Mouse (Mus musculus): ENCODE data around the gene Clec11a. TPM values are rescaled to one million over a fixed set of nuclear protein-coding genes. Genes with fewer than 3 reads are reported as not detected.
A peak's percentile ranks its signal among the peaks of the same experiment; 100 is the strongest.
"Not testable (repeated sequence)": the region's sequence is repeated elsewhere in the genome, so short reads cannot be mapped to it uniquely, and the experiment has no call there.

The Clec11a gene
- polyA plus RNA-seq, 1 experiment from 2014 or later: 2.1 TPM

DNA sequence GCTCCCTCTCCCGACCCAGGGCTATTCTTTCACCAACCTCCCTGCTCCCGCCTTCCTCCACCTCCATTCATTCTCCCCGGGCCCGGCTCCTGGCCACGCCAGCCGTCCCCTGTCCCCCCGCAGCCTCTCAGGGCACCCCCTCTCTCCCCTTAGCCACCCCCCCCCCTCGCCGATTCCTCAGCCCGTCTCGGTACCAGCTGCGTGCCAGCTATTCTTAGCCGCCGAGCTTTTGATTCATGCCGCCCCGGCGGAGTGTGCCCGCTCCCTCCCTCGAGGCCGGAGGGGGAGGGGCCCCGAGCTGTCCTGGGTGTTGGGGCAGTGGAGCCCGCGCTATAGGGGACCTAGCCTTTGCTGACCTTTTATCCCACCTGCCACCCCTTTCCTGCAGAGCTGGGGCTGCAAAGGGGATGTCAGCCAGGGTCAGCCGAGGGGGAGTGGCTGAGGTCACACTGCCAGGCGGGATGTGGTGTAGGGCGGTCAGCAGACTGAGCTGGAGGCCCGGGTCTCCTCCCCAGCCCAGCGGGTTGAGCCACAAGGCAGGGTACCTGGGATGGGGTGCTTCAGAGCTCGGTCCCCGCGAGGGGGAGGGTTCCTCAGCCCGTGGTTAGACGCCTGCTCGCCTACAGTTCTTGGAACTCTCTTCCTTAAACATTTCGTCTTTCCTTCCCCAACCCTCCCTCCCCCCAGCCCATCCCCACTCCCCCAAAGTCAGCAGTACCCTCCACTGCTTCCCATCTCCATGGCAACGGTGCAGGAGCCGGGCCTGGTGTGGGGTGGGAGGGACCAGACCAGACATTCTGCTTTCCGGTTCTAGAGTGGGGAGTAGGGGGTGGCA is 4.4 kb upstream of the Clec11a start:
- WGBS: under 1% methylated on average over 38 of the region's 38 CpGs
- Histone ChIP-seq H3K9me3 (no peaks in the 10 kb centered on the region), H3K4me1 (replicated peaks) (peaks cover 40% of the 10 kb centered on the region), H3K27me3 (ENCODE audit: insufficient read depth, poor library complexity, severe bottlenecking) (peaks cover 80% of the 10 kb centered on the region), H3K27ac (peak overlapping the region; percentile 88), H3K4me3 (peak overlapping the region; percentile 64), H3K36me3 (0 out of 2 replicates have a peak, but pooled peaks cover 12% of the 10 kb centered on the region)
- DNase-seq (ENCODE audit: low spot score): peak; percentile 59

DNA sequence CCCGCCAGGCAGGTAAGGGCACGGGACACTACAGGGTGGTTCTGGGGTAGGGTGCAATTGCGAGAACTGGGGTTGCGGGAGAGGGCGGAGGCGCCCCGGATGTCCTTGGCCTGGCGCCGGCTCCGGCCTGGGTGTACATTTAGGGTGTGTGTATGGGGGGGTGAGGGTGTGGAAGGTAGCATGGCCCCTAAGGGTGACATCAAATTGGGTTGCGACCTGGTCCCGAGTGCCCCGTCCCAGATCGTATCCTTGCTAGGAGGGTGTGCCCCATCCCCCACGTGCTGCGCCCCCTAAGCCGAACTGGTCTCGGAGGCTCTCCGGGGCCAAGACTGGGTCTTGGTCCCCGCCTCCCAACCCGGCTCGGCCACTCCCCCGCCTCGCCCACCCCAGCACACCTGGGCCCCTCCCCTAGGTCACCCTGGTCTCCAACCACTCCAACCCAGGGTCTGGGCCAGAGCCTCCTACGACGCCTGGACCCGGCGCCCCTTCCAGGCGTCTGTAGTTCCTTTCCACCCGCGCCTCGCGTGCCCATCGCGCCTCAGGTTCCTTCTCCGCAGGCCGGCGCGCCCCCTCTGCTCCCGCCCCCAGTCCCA is 3.7 kb upstream of the Clec11a start:
- 0% methylated on average over 40 of the region's 40 CpGs for WGBS
- Histone ChIP-seq H3K9me3 (no peaks in the 10 kb centered on the region), H3K4me1 (replicated peaks) (peaks cover 47% of the 10 kb centered on the region), H3K4me3 (peak overlapping the region; percentile 64), H3K36me3 (0 out of 2 replicates have a peak, but pooled peaks cover 12% of the 10 kb centered on the region), H3K27ac (peak overlapping the region; percentile 88), H3K27me3 (ENCODE audit: insufficient read depth, poor library complexity, severe bottlenecking) (peaks cover 84% of the 10 kb centered on the region)
- DNase-seq (ENCODE audit: low spot score): no peak

DNA sequence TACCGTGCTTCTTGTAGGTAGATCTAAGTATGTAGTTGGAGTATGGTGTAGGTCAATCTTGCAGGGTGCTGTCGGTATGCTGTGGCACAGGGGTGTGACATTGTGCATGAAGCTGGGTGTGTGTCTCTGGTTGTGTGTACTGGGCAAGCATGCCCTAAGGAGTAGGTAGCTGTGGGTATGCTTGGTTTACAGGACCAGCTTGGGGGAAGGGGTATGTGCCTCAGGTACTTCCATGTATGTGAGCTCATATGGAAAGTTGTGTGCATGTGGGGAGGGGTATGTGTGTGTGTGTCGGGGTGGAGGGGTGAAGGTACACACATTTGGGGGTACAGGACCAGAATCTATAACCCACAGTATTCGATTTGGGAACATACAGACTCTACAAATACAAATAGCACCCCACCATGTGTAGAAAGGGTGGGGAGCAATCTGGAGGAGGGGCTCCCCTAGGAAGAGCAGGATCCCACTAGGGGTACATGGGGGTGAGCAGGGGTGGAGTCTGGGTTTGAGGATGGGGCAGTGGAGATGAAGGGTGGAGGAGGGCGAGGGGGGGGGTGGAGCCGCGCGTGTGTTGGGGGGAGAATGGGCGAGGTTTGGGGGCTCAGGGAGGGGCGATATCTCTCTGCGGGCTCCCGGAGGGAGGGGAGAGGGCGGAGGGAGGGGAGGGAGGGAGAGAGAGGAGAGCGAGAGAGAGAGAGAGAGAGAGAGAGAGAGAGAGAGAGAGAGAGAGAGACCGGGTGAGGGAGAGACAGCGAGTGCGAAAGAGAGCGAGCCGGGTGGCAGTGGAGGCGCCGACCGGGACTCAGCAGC is 3.0 kb upstream of the Clec11a start, which contains the start of gene Shank1:
TSS of gene Shank1 (plus strand) at position 779 of the 810 bp plus-strand sequence.
- Histone ChIP-seq H3K9me3 (no peaks in the 10 kb centered on the region), H3K27ac (peak within 1 kb of the TSS; percentile 88), H3K36me3 (0 out of 2 replicates have a peak, but pooled peaks cover 12% of the 10 kb centered on the region), H3K4me3 (peak within 1 kb of the TSS; percentile 64), H3K4me1 (replicated peaks) (peaks cover 47% of the 10 kb centered on the region), H3K27me3 (ENCODE audit: insufficient read depth, poor library complexity, severe bottlenecking) (peaks cover 84% of the 10 kb centered on the region)
- DNase-seq (ENCODE audit: low spot score): peak; percentile 22
- 15% methylated on average over 22 of the region's 22 CpGs for WGBS

DNA sequence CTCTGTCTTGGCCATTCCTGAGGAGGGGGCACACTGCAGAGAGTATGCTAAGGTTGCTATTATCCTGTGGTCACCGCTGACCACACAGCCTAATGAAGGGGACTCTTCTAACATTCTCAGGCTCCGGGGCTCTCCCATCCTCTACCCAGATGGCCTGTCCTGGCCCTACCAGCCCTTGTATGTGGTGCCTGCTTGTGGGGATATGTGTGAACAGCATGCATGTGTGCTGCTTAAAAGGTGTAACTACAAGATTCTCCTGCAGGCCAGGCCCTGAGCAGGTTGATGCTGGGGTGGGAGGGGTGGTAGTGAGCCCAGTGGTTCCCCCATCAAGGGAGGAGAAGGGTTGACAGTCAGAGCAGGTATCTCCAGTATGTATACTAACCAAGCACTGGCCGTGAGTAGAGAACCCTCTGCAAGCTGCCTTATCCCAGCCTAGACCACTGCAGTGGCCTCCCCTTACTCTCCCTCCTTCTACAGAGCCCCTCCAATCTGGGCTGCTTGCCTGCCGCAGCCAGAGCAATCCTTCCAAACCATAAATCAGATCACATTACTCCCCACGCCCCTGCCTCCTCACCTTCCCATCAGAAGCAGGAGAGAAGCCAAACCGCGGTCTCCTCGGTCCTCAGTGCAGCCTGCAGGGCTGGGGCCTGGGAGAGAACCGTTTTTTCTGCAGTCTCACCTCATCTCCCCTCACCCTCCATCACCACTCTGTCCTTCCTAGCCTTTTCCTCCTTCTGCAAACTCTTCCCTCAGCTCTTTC is 739 bp upstream of the Clec11a start:
- Histone ChIP-seq H3K4me1 (replicated peaks) (peaks cover 55% of the 10 kb centered on the region), H3K27ac (no peak overlapping the region), H3K27me3 (ENCODE audit: insufficient read depth, poor library complexity, severe bottlenecking) (peaks cover 67% of the 10 kb centered on the region), H3K36me3 (0 out of 2 replicates have a peak, but pooled peaks cover under 1% of the 10 kb centered on the region), H3K4me3 (no peak overlapping the region), H3K9me3 (no peaks in the 10 kb centered on the region)
- WGBS: 50% methylated on average over 9 of the region's 9 CpGs
- DNase-seq (ENCODE audit: low spot score): no peak

DNA sequence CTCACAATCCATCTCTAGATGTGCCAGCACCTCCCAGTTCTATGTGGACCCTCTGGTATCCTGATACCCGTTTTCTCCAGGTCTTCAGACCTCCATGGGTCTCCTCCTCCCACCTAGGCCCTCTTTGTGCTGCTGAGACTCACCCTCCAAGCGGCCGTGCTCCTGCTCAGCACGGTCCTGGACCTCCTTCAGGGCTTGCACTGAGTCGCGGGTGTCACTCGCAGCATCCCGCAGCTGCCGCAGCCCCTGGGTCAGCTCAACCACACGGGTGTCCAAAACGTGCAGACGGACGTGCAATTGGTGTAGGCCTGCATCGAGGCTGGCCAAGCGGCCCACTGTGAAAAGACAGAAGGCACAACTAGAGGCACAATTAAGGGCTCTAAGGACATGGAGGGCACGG is 1.0 kb downstream of the Clec11a start:
- Histone ChIP-seq H3K4me1 (replicated peaks) (peaks cover 37% of the 10 kb centered on the region), H3K9me3 (no peaks in the 10 kb centered on the region), H3K36me3 (no peaks in the 10 kb centered on the region), H3K4me3 (peak overlapping the region; percentile 76), H3K27ac (peak overlapping the region; percentile 99), H3K27me3 (ENCODE audit: insufficient read depth, poor library complexity, severe bottlenecking) (peaks cover 50% of the 10 kb centered on the region)
- 10% methylated on average over 16 of the region's 16 CpGs for whole genome bisulfite sequencing
- DNase-seq (ENCODE audit: low spot score): no peak

DNA sequence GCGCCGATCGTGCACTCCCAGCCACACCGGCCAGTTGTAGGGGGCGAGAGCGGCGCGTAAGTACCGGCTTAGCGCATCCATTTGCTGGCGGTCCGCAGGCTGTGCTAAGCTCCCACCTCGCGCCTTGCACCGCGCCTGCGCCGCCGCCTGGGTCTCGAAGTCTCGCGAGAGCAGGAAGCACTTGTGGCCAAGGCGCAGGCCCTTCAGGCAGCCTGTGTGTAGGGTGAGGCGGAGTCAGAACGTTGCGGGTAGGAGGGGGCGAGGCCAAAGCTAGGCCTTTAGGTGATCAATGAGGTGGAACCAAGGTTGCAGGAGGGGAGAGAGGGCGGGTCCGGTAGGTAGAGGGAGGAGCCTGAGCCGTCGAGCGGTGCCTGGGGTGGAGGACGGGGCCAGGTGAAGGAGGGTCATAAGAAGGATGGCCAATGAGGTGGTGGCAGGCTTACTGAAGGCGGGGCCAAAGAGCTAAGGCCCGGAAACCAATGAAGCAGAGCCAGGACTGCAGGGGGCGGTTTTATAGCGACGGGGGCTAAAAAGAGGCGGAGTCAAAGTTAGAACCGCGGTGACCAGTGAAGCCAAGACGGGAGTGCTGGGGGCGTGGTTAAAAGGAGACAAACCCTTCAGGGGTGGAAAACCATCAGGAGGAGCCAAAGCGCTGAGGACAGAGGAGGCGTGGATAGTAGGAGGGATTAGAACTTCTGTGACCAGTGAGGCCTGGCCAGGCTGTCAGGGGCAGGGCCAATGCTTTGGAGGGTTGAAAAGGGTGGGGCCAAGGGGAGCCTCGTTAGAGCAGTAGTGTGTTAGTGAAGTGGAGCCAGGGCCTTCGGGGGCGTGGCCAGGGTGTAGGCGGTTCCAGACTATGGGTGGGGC is 1.7 kb downstream of the Clec11a start:
- peaks cover 44% of the 10 kb centered on the region for H3K27me3 ChIP-seq (ENCODE audit: insufficient read depth, poor library complexity, severe bottlenecking)
- H3K4me3 ChIP-seq: peak overlapping the region; percentile 76
- no peaks in the 10 kb centered on the region for H3K9me3 ChIP-seq
- peak overlapping the region; percentile 99 for H3K27ac ChIP-seq
- under 1% methylated on average over 49 of the region's 49 CpGs for WGBS
- H3K36me3 ChIP-seq: no peaks in the 10 kb centered on the region
- DNase-seq (ENCODE audit: low spot score): peak; percentile 98
- H3K4me1 ChIP-seq (replicated peaks): peaks cover 30% of the 10 kb centered on the region

DNA sequence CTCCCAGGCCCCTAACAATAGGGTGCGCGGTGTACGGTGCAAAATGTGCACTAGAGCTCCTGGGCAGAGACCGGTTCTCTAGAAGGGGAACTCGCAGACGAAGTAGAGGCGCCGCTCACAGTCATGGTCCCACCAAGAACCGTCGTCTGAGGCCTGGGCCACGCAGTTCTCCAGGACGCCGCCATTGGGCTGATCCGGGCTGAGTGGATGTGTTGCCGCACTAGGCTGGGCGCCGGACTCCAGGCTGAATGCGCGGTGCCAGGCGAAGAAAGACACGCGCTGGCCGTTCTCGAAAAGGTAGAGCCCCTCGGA is 2.3 kb downstream of the Clec11a start:
- H3K27ac ChIP-seq: peak overlapping the region; percentile 99
- H3K27me3 ChIP-seq (ENCODE audit: insufficient read depth, poor library complexity, severe bottlenecking): peaks cover 39% of the 10 kb centered on the region
- no peaks in the 10 kb centered on the region for H3K9me3 ChIP-seq
- no peaks in the 10 kb centered on the region for H3K36me3 ChIP-seq
- no peak for DNase-seq (ENCODE audit: low spot score)
- H3K4me1 ChIP-seq (replicated peaks): peaks cover 25% of the 10 kb centered on the region
- peak overlapping the region; percentile 76 for H3K4me3 ChIP-seq
- WGBS: under 1% methylated on average over 25 of the region's 25 CpGs

DNA sequence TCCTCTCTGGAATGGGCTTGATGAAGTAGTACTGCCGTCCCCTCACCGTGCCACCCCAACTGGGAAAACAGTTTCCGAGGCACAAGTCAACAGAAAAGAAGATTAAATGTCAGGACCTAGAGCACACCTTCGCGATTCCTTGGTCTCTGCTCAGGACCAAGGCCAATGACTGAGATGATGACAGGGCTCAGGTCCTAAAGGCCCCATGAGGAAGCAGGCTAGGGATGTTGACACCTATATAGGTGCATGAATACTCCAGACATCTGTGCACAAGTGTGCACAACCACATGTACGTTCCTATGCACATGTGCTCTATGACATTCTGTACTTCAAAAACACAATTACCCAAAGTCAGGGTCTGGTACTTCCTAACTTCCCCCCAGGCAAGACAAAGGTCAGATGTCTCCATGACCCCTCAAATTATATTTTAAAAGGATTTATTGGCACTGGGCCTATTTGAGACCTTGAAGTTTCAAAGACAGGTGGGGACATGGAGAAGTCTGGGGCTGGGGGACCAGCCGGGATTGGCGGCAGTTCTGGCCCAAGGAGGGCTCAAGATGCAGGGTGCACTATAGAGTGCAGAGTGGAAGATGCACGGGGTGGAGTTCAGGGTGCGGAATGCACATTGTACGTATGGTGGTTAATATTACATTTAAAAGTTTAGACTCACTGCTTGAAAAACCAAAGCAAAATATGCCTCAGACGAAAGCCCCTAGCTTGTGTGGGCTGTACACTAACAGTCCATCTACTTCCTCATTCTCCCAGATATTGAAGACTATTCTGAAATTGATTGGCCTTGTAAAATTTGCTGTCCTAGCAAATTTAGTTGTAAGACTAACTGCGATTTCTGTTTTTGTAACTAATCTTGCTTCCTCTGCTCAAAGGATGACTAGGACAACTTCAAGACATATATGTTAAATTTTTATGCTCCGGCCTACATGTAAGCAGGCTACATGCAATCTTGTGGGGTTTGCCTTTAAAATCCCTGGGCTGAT is 3.1 kb downstream of the Clec11a start:
- Histone ChIP-seq H3K4me3 (peak overlapping the region; percentile 76), H3K9me3 (no peaks in the 10 kb centered on the region), H3K4me1 (replicated peaks) (peaks cover 25% of the 10 kb centered on the region), H3K36me3 (no peaks in the 10 kb centered on the region), H3K27ac (peak overlapping the region; percentile 99), H3K27me3 (ENCODE audit: insufficient read depth, poor library complexity, severe bottlenecking) (peaks cover 31% of the 10 kb centered on the region)
- no peak for DNase-seq (ENCODE audit: low spot score)
- WGBS: 90% methylated on average over 14 of the region's 14 CpGs

DNA sequence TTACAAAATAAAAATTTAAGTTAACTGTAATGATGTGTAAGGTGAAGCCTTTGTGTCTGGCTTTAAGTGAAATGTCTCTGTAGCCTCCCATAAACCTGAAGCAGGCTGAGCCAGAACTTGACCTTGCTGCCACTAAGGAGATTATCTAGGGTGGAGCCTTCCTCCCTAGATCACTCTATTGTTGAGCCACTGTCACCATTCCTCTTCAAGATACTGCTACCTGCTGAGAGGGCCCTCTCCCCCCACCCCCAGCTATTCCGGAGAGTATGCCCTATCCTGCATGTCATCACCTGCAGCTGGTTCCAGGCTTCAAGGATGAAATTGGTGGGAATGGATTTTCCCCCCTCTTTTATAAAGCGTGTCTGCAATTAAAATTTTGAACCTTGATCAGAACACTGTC is 9.2 kb downstream of the Clec11a start:
- H3K9me3 ChIP-seq; H3K4me1 ChIP-seq (replicated peaks); H3K4me3 ChIP-seq; H3K27ac ChIP-seq; DNase-seq (ENCODE audit: low spot score); H3K36me3 ChIP-seq; H3K27me3 ChIP-seq (ENCODE audit: insufficient read depth, poor library complexity, severe bottlenecking): not testable (repeated sequence)
- 71% methylated on average over 2 of the region's 2 CpGs for WGBS

DNA sequence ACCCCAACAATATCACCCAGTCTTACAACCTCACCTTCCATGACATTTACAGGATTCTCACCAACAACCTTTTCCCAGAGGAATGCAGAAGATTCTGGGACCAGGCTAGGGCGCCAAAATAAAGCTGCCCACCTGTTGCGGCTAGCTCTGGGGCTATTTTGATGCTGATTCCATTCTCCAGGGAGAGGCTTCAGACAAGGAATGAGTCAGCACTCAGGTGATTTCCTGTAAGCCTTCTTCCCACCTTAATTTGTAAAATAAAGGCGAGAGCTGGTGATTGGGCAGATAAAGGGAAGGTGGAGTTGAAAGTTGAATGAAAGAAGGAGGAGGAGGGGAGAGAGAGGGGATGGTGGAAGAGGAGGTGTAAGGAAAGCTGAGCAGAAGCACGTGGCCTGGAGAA is 15.3 kb downstream of the Clec11a start:
- H3K4me1 ChIP-seq (replicated peaks): no peaks in the 10 kb centered on the region
- H3K4me3 ChIP-seq: no peak overlapping the region
- WGBS: 57% methylated on average over 4 of the region's 4 CpGs
- peaks cover 9% of the 10 kb centered on the region; the same call in 1 of the 2 replicates for H3K9me3 ChIP-seq
- H3K36me3 ChIP-seq: no peaks in the 10 kb centered on the region
- no peaks in the 10 kb centered on the region for H3K27me3 ChIP-seq (ENCODE audit: insufficient read depth, poor library complexity, severe bottlenecking)
- no peak for DNase-seq (ENCODE audit: low spot score)
- H3K27ac ChIP-seq: no peak overlapping the region

DNA sequence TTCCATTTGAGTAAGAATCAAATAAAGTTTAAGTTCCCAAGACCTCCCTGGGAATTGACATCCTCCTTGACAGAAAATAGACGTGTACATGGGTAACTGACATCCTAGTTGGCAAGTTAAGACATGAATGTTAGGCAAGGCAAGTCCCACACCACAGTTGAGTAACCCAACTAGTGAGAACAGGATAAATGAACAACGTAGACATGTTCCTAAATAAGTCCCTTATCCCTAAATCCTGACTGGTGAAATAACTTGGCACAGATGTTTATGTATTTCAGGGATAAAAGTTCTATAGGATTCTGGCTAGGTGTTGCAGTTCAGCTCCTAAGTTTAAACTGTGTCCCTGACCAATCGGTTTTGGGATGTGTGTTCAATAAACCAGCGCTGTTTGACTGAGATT is 15.7 kb downstream of the Clec11a start:
- WGBS: 84% methylated on average over 4 of the region's 4 CpGs
- Histone ChIP-seq H3K27me3 (ENCODE audit: insufficient read depth, poor library complexity, severe bottlenecking) (no peaks in the 10 kb centered on the region), H3K4me1 (replicated peaks) (no peaks in the 10 kb centered on the region), H3K9me3 (peaks cover 9% of the 10 kb centered on the region; the same call in 1 of the 2 replicates), H3K27ac (no peak overlapping the region), H3K4me3 (no peak overlapping the region), H3K36me3 (no peaks in the 10 kb centered on the region)
- DNase-seq (ENCODE audit: low spot score): no peak
